Mouse (Mus musculus): ENCODE data around the gene Slc27a4.

GRCm38 (mm10) chr2:29802827-29803201 lies 380 bp downstream of the Slc27a4 start:
- TF ChIP-seq CTCF (IDR thresholded peaks at IDR 0.05; ENCODE audit: low read depth, low read length) (no peak), GATA2 (IDR thresholded peaks at IDR 0.05; ENCODE audit: borderline replicate concordance, low read depth, low read length) (no peak), GATA1 (IDR thresholded peaks at IDR 0.05; ENCODE audit: borderline replicate concordance, low read length) (no peak)
